Mouse (Mus musculus) MEL (cell line): Measurements from ENCODE around the gene Rpl9-ps6.
A peak's percentile ranks its signal among the peaks of the same experiment; 100 is the strongest.

Experiments used
- CTCF ChIP-seq, 3 experiments: IDR thresholded peaks in 2 of 3; conservative IDR thresholded peaks in 1 of 3; 2 replicates each; pipeline ENCODE4 v1.5.1; 2011 to 2012; ENCODE audit warnings: low read length in 3 of 3, low read depth in 2 of 3, mild to moderate bottlenecking in 2 of 3, improper control_type of control experiment in 1 of 3, inconsistent platforms in 1 of 3, mixed read lengths in 1 of 3, moderate library complexity in 1 of 3; ENCODE audit not compliant: control insufficient read depth in 1 of 3, insufficient read depth in 1 of 3, poor library complexity in 1 of 3, severe bottlenecking in 1 of 3
- EP300 ChIP-seq, 2 experiments: IDR thresholded peaks; 2 replicates each; pipeline ENCODE4 v1.6.1; 2011; ENCODE audit warnings: improper control_type of control experiment in 2 of 2, low read length in 2 of 2, low read depth in 1 of 2, mild to moderate bottlenecking in 1 of 2
- MAZ ChIP-seq: IDR thresholded peaks from 2 replicates; pipeline ENCODE4 v1.6.1; 2012; ENCODE audit warnings: low read depth, mild to moderate bottlenecking, inconsistent platforms, low read length, improper control_type of control experiment
- POLR2A ChIP-seq, 2 experiments: IDR thresholded peaks; 2 replicates each; pipeline ENCODE4 v1.6.1; 2011 to 2012; ENCODE audit warnings: low read length in 2 of 2, mild to moderate bottlenecking in 2 of 2, control low read depth in 1 of 2, improper control_type of control experiment in 1 of 2, low read depth in 1 of 2, moderate library complexity in 1 of 2; ENCODE audit not compliant: control insufficient read depth in 1 of 2, insufficient read depth in 1 of 2, poor library complexity in 1 of 2

DNA sequence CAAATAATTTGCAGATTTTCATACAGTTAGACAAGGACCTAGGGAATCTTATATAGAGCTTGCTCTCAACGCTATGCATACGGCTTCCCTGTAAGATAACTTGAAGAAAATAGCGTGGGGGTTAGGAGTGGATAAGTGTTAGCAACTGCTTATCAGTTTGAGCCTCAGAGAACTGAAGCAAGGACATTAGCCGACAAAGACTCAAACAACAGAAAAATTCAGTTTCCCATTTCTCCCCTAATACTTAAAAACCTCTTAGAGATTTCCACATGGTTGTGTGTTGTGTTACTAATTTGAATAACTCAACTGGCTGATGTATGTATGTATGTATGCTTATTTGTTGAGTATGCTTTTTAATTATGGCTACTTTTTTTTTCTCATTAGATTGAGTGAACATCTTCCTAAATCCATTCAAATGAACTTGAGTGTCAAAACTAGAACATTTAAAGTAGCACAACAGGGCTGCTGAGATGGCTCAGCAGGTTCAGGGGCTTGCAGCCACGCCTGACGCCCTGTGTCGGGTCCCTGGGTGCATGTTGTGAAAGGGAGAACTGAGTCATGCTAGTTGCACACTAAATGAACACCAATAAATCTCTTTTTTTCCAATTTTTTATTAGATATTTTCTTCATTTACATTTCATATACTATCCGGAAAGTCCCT lies 21.3 kb upstream of the Rpl9-ps6 start:
- TF ChIP-seq EP300 (IDR thresholded peaks at IDR 0.05; ENCODE audit: low read depth in 1 of 2, low read length in 2 of 2) (peak; percentile 36 to 60; a peak in 2 of 4 replicates), CTCF (IDR thresholded peaks at IDR 0.05 in 2 of 3, conservative IDR thresholded peaks at IDR 0.05 in 1 of 3; ENCODE audit: control insufficient read depth in 1 of 3, insufficient read depth in 1 of 3, low read depth in 2 of 3, low read length in 3 of 3, poor library complexity in 1 of 3, severe bottlenecking in 1 of 3) (no peak), POLR2A (IDR thresholded peaks at IDR 0.05; ENCODE audit: control insufficient read depth in 1 of 2, insufficient read depth in 1 of 2, low read depth in 1 of 2, low read length in 2 of 2, poor library complexity in 1 of 2) (no peak; a peak in 1 of 4 replicates), MAZ (no peak)
